Mouse (Mus musculus): ENCODE data around the gene Sertm1.

Sertm1 gene

DNA sequence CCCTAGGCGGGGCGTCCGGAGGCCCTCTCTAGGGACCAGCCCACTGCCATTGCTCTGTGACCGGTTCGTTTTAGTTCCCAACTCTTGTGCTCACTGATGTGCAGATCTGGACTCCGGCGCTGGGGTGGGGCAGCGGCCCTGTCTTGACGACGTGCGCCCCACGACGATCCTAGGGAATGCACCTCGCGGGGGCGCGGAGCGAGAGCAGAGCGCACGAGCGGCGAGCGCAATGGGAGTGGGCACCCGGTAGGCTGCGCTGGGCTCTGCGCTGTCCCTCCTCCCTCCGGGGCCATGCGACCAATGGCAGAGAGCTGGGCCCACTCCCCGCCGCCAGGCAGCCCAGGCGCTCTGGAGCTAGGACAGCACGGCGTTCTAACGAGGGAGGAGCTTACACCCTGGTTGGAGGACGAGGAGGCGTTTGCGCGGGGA lies at the start of gene Sertm1:
TSS of gene Sertm1 (minus strand) at position 245 of the 429 bp plus-strand sequence.
- peak; percentile 80 for DNase-seq

DNA sequence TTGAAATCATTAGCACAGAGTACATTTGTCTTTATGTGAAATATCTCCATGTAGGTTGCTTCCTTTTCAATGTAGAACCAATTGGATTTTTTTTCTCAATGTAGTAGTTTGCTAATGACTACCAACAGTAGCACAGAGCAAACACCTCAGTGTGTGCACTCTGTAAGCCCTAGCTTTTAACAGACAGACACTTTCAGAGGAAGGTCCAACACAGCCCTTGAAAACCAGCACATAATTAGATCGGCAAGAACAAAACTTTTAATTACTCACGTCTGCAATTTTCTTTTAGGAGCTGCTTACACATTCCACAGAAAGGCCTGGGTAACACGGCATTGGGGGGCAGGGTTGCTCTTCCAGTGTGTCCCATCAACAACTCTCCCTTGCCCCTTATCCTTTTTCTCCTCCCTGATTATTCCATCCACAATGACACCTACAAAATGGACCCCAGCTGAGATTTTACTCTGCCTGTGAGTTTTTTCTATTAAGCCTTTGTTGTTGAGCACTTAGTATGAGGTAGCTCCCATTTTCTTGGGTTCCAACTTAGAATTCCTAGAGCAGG lies 49.3 kb upstream of the Sertm1 start:
- DNase-seq, result no peak

DNA sequence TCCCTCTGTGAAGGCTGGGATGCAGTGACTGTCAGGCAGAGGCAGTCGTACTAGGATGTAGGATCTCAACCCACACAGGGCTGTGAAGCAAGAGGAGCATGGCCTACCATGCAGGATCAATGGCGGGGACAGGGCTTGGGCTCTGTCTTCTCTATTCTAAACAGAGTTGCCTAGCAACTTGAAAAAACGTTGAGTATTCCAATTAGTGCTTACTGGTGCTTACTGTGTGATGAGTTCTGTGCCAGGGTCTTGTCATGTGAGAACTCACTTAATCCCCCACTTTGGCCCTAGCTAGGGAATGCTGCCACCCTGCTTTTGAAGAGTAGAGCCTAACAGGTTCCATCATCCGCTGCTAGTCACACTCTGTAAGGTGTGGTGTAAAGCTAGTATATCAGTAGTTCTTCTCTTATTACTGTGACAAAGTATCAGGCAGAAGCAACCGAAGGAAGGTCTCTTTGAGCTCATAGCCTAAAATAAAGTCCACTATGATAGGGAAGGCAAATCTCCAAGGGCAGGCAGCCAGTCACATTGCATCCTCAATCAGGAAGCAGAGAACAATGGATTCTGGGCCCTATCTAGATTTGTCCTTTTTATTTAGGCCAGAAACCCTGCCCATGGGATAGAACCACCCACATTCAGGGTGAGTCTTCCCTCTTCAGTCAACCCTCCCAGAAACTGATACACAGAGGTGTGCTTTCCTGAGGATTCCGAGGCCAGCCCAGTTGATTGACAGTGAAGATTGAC lies 27.6 kb upstream of the Sertm1 start:
- DNase-seq, result no peak

DNA sequence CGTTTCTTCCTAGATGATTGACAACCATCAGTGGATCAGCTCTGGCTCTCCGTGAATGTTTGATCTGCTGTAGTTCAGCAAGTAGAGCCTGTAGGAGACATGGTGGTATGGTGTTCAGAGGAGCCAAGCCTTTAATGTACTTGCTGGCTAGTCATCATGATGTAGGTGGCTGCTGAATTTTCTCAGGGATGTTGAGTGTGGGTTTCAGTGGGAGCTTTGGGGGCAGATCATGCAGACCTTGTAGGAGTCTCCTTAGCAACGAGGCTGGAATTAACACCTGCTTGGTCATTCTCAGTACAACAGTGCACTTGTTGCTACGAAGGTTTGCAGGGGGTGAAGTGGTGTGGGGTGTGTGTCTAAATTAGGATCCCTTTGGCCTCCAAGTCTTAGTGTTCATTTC lies 18.8 kb upstream of the Sertm1 start:
- no peak for DNase-seq

DNA sequence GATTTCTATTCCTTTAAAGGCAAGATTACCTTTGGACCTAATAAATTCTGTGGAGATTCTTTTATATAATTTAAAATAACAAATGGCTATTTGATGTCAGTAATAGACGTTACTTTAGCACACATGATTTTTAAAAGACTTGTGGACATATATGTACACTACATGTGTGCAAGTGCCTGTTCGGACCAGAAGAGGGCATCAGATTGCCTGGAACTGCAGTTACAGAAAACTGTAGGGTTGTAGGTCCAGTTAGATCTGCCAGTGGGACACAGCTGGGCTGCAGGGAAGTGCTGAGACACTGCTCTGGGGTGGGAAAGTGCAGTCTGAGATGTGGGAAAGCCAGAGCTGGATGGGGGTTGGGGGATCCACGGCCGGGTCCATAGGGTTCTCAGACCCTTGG lies 16.9 kb upstream of the Sertm1 start:
- DNase-seq, result no peak

DNA sequence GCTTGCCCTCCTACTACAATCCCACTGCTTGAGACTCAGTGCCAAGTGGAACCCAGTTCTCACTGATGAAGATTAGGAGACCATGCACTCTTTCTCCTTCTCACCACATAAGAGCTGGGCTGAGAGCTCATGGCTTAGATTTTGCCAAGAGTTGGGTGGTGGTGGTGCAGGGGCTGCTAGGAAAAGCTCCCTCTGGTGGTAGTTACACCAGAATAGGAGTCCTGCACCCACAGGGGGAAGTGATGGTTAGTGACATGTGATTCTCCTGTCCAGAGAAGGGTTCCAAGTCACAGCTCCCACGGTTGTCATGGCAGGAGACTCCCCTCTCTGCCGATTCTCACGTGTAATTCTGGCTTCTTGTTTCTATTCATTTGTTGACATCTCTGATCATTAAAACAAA lies 4.7 kb upstream of the Sertm1 start:
- DNase-seq, result no peak

DNA sequence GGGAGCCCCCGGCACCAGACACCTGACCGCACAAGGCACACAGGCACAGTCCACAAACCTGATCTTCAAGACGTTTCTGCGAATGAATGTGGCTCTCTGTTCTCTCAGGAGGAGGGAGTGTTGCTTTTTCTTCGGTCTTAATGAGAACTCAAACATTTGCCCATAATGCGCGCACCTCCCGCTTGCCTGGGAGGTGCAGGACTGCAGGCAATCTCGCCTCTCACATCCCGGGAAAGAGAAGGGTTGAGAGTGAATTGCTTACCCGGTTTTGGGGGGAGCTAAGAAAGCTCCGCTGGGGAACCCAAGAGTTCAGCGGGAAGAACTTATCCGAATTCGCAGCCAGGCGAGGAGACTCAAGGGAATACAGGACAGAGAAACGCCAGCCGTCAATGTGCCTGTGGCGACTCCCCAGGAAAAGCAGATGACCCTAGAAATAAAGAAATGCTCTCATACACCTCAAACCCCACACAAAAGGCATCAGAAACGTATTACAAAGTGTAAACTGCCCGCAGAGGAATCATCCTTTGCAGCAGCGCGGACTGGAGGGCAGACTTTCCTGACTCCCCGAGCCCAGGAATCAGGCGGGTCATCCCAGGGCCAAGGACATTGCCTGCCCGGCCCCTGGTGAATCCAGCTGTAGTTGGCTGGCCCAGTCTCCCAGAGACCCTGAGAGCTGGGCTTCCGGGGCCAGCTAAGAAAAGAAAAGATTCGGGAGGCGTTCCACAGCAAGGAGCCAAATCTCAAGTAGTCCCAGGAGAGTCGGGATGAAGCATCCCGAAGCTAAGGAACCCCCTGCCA lies 643 bp downstream of the Sertm1 start:
- DNase-seq, result peak; percentile 18

DNA sequence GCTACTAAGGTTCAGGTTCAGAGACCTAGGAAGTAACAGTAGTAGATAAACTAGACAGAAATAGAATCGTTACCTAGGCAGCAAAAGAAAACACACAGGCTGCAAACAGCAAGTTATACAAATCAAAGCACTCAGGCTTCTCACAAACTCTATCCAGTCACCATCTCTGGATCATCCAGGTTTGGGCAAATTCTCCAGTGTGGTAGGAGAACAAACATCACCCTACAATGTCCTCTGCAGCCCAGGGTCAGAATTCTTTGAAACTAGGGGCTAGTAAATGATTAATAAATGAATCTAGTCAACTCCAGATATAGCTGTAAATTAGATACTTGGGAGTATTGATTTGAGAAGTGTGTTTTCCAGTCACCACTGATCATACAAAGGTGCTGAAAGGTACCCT lies 6.8 kb downstream of the Sertm1 start:
- no peak for DNase-seq

DNA sequence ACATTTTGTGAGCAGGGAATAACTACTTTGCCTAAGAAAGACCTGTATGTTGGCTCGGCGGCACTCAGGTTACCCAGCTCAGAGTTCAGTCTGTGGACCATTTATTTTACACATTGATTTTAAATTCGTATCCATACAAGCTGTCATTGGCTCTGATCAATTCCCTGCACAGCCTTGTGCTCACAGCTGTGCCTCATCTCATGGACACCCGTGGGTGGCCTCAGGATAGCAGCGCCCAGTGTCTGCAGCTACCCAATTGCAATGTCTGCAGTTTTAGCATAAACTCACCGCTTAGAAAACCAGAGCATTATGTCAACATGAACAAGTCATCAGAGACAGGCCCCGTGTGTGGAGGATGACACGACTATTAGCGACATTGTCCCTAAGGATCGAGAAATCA lies 17.7 kb downstream of the Sertm1 start:
- DNase-seq, result no peak

DNA sequence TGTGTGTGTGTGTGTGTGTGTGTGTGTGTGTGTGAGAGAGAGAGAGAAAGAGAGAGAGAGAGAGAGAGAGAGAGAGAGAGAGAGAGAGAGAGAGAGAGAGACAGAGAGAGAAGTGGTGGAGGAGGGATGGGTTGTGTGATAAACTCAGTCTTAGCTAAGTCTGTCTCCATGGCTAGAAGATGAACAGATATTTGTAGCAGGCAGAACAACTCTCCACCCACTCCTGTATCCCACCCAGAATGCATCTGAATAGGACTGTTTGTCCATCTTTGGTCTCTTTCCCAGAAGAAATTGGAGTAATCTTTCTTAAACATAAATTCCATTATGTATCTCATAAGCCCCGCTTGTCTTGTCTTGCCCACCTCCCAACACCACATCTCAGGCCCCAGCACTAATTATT lies 20.8 kb downstream of the Sertm1 start:
- DNase-seq, result no peak

DNA sequence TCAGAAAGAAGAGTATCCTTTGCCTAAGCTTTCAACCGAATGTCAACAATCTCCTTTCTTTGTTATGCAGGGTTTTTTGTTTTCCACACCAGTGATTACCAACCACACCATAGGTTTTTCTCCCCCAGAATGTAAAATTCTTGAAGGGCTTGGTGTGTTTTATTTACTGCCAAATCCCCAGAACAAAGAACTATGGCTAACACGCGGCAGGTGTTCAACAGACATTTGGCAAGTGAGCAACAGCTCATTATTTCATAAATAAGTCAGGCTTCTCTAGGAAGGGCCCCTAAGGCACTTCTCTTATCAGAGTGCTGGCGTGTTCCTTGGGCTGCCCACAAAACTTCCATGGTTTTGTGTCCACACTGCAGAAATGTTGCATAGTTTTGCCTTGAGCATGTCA lies 23.5 kb downstream of the Sertm1 start:
- DNase-seq, result no peak

DNA sequence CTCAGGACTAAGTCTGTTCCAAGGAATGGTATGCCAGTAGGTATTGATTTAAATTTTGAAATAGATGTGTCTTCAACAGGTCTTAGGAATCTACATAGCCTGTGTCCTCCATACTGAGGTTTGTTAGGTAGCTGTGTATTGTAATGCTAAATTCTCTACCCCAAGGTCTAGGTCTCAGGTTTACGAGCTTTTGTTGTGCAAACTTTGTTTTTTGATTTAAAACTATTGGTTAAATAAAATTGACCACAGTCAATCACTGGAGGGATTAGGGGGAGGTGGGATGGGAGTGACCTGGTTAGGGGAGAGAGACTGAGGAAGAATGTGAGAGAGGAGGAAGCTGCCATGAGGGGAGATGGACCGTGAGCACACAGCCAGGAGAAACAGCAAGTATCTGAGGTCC lies 29.2 kb downstream of the Sertm1 start:
- no peak for DNase-seq
